Mouse (Mus musculus) liver, embryonic 13.5 days (tissue): ENCODE measurements around the gene Dync2li1. TPM values are rescaled to one million over a fixed set of nuclear protein-coding genes. Genes with fewer than 3 reads are reported as not detected.
A peak's percentile ranks its signal among the peaks of the same experiment; 100 is the strongest.

ENCODE experiments used
- ATAC-seq: fragments of 200-750 bp; cut with Nextera tagmentation; 2 replicates; pipeline ENCODE4 v1.8.0; 2017; ENCODE audit warnings: low read depth, mild to moderate bottlenecking, moderate number of reproducible peaks, moderate library complexity
- DNase-seq: peaks from one replicate; pipeline ENCODE4 v3.0.0; 2022
- H3K27ac ChIP-seq: fragments of 300-500 bp; sonication (generic); 2 replicates; pipeline ENCODE4 v1.5.1; 2015; ENCODE audit warnings: moderate library complexity, mild to moderate bottlenecking, inconsistent platforms
- H3K27me3 ChIP-seq: fragments of 300-500 bp; sonication (generic); 2 replicates; pipeline ENCODE4 v1.6.1; 2015; ENCODE audit warnings: mild to moderate bottlenecking, inconsistent platforms
- H3K36me3 ChIP-seq: fragments of 300-500 bp; sonication (generic); 2 replicates; pipeline ENCODE4 v1.6.1; 2015; ENCODE audit warnings: mild to moderate bottlenecking, inconsistent platforms
- H3K4me1 ChIP-seq: fragments of 300-500 bp; sonication (generic); replicated peaks from 2 replicates; pipeline ENCODE4 v1.6.1; 2015; ENCODE audit warnings: inconsistent platforms
- H3K4me2 ChIP-seq: fragments of 300-500 bp; sonication (generic); 2 replicates; pipeline ENCODE4 v1.6.1; 2015; ENCODE audit warnings: inconsistent platforms, mild to moderate bottlenecking, moderate library complexity
- H3K4me3 ChIP-seq: fragments of 300-500 bp; sonication (generic); replicated peaks from 2 replicates; pipeline ENCODE4 v1.5.1; 2015; ENCODE audit warnings: mild to moderate bottlenecking, inconsistent platforms
- H3K9ac ChIP-seq: fragments of 300-500 bp; sonication (generic); 2 replicates; pipeline ENCODE4 v1.6.1; 2015; ENCODE audit warnings: mild to moderate bottlenecking, inconsistent platforms
- H3K9me3 ChIP-seq: fragments of 300-500 bp; sonication (generic); replicated peaks from 2 replicates; pipeline ENCODE4 v1.6.1; 2016; ENCODE audit warnings: inconsistent platforms
- WGBS: fragments of 180-500 bp; shearing (Covaris S2); methylation state at CpG from one replicate; pipeline ENCODE4 v1.1.7; 2015; ENCODE audit not compliant: insufficient replicate concordance; 5-methylcytosine and 5-hydroxymethylcytosine counted together
- polyA plus RNA-seq: library from polyadenylated mRNA; unstranded; fragments of >200 nt; fragmentation: Nextera tagmentation; extraction: Ambion mirVana; gene quantifications from 2 replicates; pipeline ENCODE4 v1.2.1, GENCODE M21; 2015

Dync2li1 gene
- polyA plus RNA-seq: 2.5 TPM in 2 replicates

DNA sequence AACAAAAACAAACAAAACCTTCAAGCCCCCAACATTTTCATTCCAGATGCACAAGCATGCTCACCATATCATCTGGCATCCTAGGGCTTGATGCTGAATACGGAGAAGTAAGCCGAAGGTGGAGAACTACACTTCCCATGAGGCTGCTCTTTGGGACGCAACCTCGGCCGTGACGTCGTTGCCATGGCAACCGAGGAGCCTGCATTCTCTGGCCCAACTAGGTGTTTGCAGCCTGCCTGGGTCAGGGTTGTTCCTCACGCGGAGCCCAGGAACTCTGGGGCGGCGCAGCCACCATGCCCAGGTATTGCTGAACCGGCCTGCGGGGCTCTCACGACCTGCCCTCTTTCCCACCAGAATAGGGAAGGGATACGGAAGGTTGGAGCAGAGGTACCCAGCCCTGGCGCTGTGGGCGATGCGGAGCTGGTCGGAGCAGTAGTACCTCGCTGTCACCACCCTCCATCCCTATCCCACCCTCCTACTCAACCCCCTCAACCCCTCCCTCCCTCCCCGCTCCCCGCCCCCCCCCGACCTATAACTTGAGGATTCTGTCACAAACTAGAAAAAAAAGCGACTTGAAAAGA is at the start of gene Dync2li1:
TSS of gene Dync2li1 (plus strand) at position 221 of the 581 bp plus-strand sequence.
- peaks cover 9% of the 10 kb centered on the region; the same call in 1 of the 2 replicates for H3K4me1 ChIP-seq
- DNase-seq: peak; percentile 55
- H3K27me3 ChIP-seq: no peaks in the 10 kb centered on the region
- peak within 1 kb of the TSS; percentile 67 for H3K4me2 ChIP-seq
- H3K9ac ChIP-seq: no peak within 1 kb of the TSS
- H3K9me3 ChIP-seq: no peaks in the 10 kb centered on the region
- ATAC-seq: peak; percentile 82
- H3K27ac ChIP-seq: no peak within 1 kb of the TSS
- WGBS: 3% methylated on average over 25 of the region's 25 CpGs
- no peaks in the 10 kb centered on the region for H3K36me3 ChIP-seq
- peak within 1 kb of the TSS; percentile 52 for H3K4me3 ChIP-seq

DNA sequence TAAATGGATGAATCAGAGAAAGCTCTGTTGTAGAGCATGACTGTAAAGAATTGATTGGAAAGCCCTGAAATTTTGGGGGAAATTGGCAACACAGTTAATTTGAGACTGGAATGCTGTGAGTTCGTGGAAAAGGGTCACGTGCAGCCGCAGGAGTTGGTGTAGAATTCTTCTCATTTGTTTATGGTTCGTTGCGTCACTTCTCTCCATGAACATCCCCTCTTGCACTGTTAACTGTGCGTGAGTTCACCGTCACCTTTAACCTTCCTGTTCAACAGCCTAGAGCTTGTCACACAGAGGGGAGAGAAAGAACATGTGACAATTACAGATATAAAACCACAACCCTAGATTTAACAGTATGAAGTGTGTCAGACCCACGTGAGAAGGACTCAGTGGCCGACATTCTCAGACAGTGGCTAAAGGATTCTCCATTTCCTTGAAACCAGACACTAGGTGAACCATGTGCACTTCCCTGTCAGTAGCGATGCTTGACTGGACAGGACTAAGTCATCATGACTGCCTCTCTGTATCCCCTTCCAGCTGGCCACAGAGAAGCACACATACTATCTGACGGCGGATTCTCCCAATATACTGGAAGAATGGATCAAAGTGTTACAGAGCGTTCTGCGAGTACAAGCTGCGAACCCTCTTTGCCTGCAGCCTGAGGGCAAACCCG is 49.5 kb upstream of the Dync2li1 start:
- Histone ChIP-seq H3K9ac (no peak overlapping the region), H3K4me1 (no peaks in the 10 kb centered on the region), H3K36me3 (no peaks in the 10 kb centered on the region), H3K9me3 (no peaks in the 10 kb centered on the region), H3K4me2 (no peak overlapping the region), H3K27ac (no peak overlapping the region), H3K27me3 (no peaks in the 10 kb centered on the region), H3K4me3 (no peak overlapping the region)
- WGBS: 68% methylated on average over 16 of the region's 16 CpGs
- no peak for DNase-seq
- ATAC-seq: no peak

DNA sequence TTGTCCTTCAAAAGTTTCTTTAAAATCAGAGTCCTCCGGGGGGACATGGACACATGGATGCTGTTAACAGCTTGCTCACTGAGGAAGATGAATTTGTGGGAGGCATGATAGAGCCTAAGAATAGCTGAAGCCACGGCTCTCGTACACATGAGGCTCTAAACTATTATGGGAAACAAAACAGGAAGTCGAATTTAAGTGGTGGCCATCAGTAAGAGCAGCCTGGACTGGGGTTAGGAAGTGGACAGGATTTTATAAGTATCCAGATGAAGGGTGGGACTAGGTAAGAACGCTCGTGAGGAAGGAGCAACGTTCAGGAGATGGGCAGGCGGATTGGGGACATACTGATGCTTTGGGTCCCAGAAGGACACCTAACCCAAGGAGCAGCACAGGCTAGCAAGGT is 47.0 kb upstream of the Dync2li1 start:
- ATAC-seq: no peak
- no peaks in the 10 kb centered on the region for H3K36me3 ChIP-seq
- H3K4me1 ChIP-seq: no peaks in the 10 kb centered on the region
- H3K27ac ChIP-seq: no peak overlapping the region
- no peak overlapping the region for H3K9ac ChIP-seq
- 34% methylated on average over 8 of the region's 8 CpGs for WGBS
- H3K9me3 ChIP-seq: no peaks in the 10 kb centered on the region
- no peak overlapping the region for H3K4me2 ChIP-seq
- no peak overlapping the region for H3K4me3 ChIP-seq
- H3K27me3 ChIP-seq: no peaks in the 10 kb centered on the region
- DNase-seq: no peak

DNA sequence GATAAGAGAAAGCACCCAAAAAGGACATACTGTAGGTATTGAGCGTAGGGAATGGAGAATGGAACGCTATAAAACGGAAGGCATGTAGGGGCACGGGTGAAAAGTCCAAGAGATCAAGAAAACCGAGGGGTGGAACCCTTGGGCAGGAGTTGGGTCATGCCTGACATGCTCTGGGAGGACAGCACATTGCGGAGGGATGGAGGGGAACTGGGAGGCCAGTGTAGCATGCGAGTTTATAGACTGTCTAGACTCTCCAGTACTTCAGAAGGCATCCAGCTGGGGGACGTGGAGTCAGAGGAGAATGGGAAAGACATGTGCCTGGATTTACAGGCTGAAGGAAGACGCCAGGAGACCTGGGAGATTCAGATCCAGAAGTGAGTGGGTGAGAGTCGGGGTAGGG is 46.5 kb upstream of the Dync2li1 start:
- 65% methylated on average over 10 of the region's 10 CpGs for WGBS
- Histone ChIP-seq H3K36me3 (no peaks in the 10 kb centered on the region), H3K9ac (no peak overlapping the region), H3K9me3 (no peaks in the 10 kb centered on the region), H3K4me2 (no peak overlapping the region), H3K4me1 (no peaks in the 10 kb centered on the region), H3K4me3 (no peak overlapping the region), H3K27ac (no peak overlapping the region), H3K27me3 (no peaks in the 10 kb centered on the region)
- DNase-seq (no peak), ATAC-seq (no peak)

DNA sequence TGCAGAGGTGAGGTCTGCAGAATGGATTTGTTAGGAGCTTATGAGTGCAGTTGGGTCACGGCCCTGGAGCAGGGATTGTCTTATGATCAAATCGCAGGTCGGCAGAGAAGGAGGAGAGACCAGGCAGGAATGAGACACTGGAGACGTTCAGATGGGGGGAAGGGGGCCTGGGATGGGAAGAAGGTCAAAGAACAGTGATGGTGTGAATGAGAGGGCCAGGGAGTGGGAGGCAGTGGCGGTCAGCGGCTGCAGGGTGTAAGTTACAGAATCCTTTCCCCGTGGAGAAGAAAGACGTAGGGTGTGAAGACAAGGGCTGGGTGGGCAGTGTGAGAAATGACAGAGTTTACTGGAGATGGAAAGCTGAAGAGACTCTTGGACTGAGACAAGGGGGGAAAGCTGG is 45.5 kb upstream of the Dync2li1 start:
- Histone ChIP-seq H3K36me3 (no peaks in the 10 kb centered on the region), H3K9me3 (no peaks in the 10 kb centered on the region), H3K4me2 (no peak overlapping the region), H3K4me1 (no peaks in the 10 kb centered on the region), H3K4me3 (no peak overlapping the region), H3K9ac (no peak overlapping the region), H3K27me3 (no peaks in the 10 kb centered on the region), H3K27ac (no peak overlapping the region)
- 63% methylated on average over 8 of the region's 8 CpGs for WGBS
- no peak for ATAC-seq
- DNase-seq: no peak

DNA sequence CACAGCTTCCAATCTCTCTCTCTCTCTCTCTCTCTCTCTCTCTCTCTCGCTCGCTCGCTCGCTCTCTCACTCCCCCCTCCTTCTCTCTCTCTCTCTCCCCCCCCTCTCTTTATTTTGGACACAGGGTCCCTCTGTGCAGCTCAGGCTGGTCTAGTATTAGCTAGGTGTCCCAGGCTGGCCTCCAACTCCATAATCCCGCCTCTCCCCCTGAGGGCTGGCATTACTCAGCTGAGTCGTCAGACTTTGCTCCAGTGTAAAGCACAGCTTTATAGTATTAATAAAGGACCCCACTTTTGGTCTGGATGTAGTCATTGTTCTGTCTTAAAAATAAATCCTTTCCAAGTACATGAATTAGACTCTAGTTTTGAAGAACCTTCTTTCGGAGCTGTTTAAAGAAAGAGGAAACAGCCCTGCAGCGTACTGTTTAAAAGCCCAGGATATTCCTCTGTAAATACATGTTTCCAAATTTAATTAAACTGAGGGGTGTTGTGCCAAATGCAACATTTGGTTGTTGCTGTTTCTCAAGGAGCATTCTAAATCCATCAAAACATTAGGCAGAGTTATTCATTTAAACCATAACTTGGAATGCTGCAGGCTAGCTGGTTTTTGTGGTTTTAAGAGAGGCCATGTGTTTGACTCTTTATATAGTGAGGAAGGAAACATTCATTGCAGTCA is 44.4 kb upstream of the Dync2li1 start:
- ATAC-seq: no peak
- H3K27me3 ChIP-seq: no peaks in the 10 kb centered on the region
- H3K4me2 ChIP-seq: no peak overlapping the region
- H3K36me3 ChIP-seq: no peaks in the 10 kb centered on the region
- 67% methylated on average over 8 of the region's 8 CpGs for WGBS
- H3K4me1 ChIP-seq: no peaks in the 10 kb centered on the region
- no peaks in the 10 kb centered on the region for H3K9me3 ChIP-seq
- no peak overlapping the region for H3K9ac ChIP-seq
- H3K4me3 ChIP-seq: no peak overlapping the region
- H3K27ac ChIP-seq: no peak overlapping the region
- DNase-seq: no peak

DNA sequence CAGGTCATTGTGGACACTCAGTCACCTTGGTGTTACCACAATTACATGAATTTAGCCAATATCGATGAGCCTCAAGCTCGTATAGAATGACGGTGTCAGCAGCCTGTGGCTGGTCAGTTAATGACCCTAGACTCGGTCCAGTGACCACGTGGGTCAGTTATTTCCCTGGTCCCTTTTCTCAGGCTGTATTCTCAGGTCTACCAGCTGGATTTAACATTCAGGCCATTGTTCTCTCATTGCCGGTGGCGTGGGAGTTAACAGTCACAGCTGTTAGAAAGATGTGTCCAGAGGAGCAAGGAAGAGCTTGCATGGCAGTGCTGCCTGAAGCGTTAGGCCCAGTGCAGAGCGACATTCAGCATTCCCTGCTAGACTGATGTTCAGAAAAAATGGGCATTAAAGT is 42.2 kb upstream of the Dync2li1 start:
- Histone ChIP-seq H3K27ac (no peak overlapping the region), H3K4me3 (no peak overlapping the region), H3K36me3 (no peaks in the 10 kb centered on the region), H3K9ac (no peak overlapping the region), H3K4me2 (no peak overlapping the region), H3K9me3 (no peaks in the 10 kb centered on the region), H3K4me1 (no peaks in the 10 kb centered on the region), H3K27me3 (no peaks in the 10 kb centered on the region)
- DNase-seq: no peak
- ATAC-seq: no peak
- WGBS: 68% methylated on average over 9 of the region's 9 CpGs

DNA sequence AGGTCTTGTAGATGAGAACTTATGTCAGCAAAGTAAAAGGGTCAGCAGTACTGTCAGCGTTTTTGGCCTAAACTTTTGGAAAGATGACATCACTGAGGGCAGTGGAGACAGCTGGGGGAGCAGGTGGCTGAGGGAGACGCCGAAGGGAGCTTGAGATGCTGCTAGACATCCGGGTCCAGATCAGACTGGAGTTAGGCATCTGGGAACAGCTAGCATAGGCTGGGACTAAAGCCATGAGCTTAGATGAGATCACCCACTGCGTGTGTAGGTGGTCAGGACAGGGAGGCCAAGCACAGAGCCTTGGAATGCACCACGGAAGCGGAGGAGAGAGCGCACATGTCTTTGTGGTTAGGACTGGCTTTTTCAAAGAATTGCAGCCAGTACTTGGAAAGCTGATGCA is 41.2 kb upstream of the Dync2li1 start:
- Histone ChIP-seq H3K36me3 (no peaks in the 10 kb centered on the region), H3K4me1 (no peaks in the 10 kb centered on the region), H3K4me2 (no peak overlapping the region), H3K9ac (no peak overlapping the region), H3K9me3 (no peaks in the 10 kb centered on the region), H3K4me3 (no peak overlapping the region), H3K27ac (no peak overlapping the region), H3K27me3 (no peaks in the 10 kb centered on the region)
- no peak for ATAC-seq
- no peak for DNase-seq
- WGBS: 64% methylated on average over 8 of the region's 8 CpGs

DNA sequence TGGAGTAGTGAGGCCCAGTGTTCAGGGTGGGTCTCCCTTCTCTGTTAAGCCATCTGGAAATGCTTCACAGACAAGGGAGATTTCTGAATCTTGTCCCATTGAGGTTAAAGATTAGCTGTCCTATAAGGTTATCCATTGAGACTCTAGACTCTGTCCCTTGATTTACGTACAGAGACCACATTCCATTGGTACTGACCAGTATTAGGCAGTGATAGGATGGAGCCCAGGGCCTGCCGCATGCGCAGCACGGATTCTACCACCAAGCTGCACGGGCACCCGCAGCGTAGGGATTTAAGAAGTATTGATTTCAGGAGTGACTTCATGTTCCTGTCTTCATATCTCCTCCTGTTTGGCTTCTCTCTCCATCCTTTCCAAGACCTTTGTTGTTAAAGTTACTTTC is 36.2 kb upstream of the Dync2li1 start:
- Histone ChIP-seq H3K27me3 (no peaks in the 10 kb centered on the region), H3K27ac (no peak overlapping the region), H3K9ac (no peak overlapping the region), H3K9me3 (no peaks in the 10 kb centered on the region), H3K4me3 (no peak overlapping the region), H3K36me3 (no peaks in the 10 kb centered on the region), H3K4me1 (no peaks in the 10 kb centered on the region), H3K4me2 (no peak overlapping the region)
- DNase-seq: no peak
- 85% methylated on average over 7 of the region's 7 CpGs for WGBS
- no peak for ATAC-seq

DNA sequence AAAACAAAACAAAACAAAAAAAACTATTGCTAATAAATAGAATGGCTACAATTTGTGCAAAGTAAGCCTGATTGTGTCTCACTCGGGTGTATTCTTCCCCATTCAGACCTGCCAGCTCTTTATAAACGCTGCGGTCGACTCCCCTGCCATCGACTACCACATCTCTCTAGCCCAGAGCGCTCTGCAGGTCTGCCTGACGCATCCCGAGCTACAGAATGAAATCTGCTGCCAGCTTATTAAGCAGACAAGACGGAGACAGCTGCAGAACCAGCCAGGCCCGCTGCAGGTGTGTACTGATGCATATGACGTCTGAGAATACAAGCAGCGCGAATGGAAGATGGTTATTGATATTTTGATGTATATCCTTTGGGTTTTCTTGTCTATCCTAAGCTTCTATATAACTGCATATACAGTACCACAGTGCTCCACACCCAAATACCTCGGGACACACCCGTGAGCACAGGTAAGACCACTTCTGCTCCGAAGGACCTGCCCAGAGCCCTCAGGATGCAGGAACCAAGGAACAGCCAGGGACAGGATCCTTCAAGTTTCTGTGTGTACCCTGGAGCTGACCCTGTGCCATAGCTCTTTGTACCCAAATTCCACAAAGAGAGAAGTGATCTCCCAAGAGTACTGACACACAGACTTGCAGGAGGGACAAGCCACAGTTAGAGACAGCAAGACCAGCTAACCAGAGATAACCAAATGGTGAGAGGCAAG is 34.7 kb upstream of the Dync2li1 start:
- no peaks in the 10 kb centered on the region for H3K4me1 ChIP-seq
- no peaks in the 10 kb centered on the region for H3K9me3 ChIP-seq
- no peak for DNase-seq
- ATAC-seq: no peak
- no peak overlapping the region for H3K27ac ChIP-seq
- WGBS: 74% methylated on average over 16 of the region's 16 CpGs
- no peaks in the 10 kb centered on the region for H3K27me3 ChIP-seq
- H3K36me3 ChIP-seq: no peaks in the 10 kb centered on the region
- H3K9ac ChIP-seq: no peak overlapping the region
- H3K4me2 ChIP-seq: no peak overlapping the region
- no peak overlapping the region for H3K4me3 ChIP-seq

DNA sequence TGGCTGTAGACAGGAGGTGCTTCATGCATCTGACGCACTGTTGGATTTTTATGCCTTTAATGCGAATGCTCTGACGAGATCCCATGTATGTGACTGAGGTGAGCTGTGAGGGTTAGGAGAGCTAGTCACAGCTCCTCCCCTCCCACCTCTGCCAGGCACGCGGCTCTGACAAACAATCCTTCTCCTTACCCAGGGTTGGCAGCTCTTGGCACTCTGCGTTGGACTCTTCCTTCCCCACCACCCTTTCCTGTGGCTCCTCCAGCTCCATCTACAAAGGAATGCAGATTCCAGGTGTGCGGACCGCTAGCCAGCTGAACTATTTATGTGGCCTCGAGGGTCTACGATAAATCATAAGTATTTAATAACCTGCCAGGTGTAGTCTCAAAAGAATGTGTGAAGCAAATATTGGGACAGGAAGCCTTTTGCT is 30.3 kb upstream of the Dync2li1 start:
- H3K4me1 ChIP-seq: no peaks in the 10 kb centered on the region
- WGBS: 47% methylated on average over 10 of the region's 10 CpGs
- no peaks in the 10 kb centered on the region for H3K27me3 ChIP-seq
- no peaks in the 10 kb centered on the region for H3K36me3 ChIP-seq
- H3K9me3 ChIP-seq: no peaks in the 10 kb centered on the region
- no peak overlapping the region for H3K4me2 ChIP-seq
- H3K9ac ChIP-seq: no peak overlapping the region
- ATAC-seq (no peak), DNase-seq (no peak)
- H3K27ac ChIP-seq: no peak overlapping the region
- no peak overlapping the region for H3K4me3 ChIP-seq
